Mouse (Mus musculus): ENCODE data around the gene Otop2.

- no peak for TF ChIP-seq MAZ (IDR thresholded peaks at IDR 0.05; ENCODE audit: low read depth, low read length)
- no peak for TF ChIP-seq ZKSCAN1 (IDR thresholded peaks at IDR 0.05; ENCODE audit: borderline replicate concordance, low read depth, low read length)
- TF ChIP-seq NELFE (IDR thresholded peaks at IDR 0.05; ENCODE audit: low read depth, low read length), result no peak
- no peak for TF ChIP-seq RAD21 (IDR thresholded peaks at IDR 0.05; ENCODE audit: low read depth, low read length)
- TF ChIP-seq EP300 (IDR thresholded peaks at IDR 0.05; ENCODE audit: low read length), result no peak
- TF ChIP-seq ZNF384 (IDR thresholded peaks at IDR 0.05; ENCODE audit: low read depth, low read length), result no peak
- no peak for TF ChIP-seq UBTF (IDR thresholded peaks at IDR 0.05; ENCODE audit: low read depth, low read length)
- no peak for TF ChIP-seq USF1 (IDR thresholded peaks at IDR 0.05; ENCODE audit: low read depth, low read length)
Observed at GRCm38 (mm10) chr11:115366039-115366705, 59.2 kb downstream of the Otop2 start.

Data from CH12.LX (cell line).